Mouse (Mus musculus): ENCODE measurements at regions not wholly inside any gene's neighbourhood (a gene's known extent, or its start where the extent isn't known, plus 50 kb on each side); places are given as distances from the start of the nearest gene placed in this dataset.

DNA sequence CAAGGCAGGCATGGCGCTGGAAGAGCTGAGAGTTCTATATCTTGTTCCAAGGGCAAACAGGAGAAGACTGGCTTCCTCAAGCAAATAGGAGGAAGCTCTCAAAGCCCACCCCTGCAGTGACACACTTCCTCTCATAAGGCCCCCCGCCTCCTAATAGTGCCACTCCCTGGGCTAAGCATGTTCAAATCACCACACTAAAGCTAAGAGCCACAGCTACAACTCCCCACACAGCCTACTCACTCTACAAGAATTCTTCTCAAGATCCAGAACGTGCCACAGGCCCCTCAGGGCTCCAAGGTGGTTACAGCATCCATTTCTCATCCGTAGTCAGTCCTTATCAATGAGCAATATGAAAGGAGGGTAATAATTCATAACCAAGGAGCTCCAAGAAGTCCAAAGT, 103.4 kb upstream of the Map4k3 start:
- H3K27ac ChIP-seq (ENCODE audit: insufficient read depth, low read depth, low read length) = no peak overlapping the region
- H3K4me3 ChIP-seq (ENCODE audit: insufficient read depth, low read length) = no peak overlapping the region
- 0 out of 2 replicates have a peak, but pooled peaks cover 2% of the 10 kb centered on the region for H3K4me1 ChIP-seq (ENCODE audit: control insufficient read depth, insufficient read depth, low read length)
- TF ChIP-seq POLR2A (IDR thresholded peaks at IDR 0.05; ENCODE audit: borderline replicate concordance, low read depth, low read length) (no peak), CTCF (IDR thresholded peaks at IDR 0.05; ENCODE audit: low read depth, low read length) (no peak)

DNA sequence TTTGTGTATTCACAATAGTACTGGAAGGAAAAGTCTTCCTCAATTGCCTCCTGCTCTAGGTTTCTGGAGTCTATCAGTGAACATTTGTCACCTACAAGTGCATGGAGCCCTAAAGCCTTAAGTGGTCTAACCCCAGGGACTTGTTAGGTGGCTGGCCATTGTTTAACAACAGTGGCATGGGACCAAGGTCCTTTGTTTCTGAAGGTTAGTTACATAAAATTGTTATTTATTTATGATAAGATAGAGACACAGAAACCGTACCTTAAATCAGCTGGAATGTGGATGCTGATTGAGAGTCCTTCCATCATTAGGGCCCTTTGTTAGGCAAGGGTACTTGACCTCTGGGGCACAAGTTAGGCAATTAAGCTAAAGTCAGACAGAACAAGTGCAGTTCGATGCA, 99.6 kb upstream of the Map4k3 start:
- no peak overlapping the region for H3K27ac ChIP-seq (ENCODE audit: insufficient read depth, low read depth, low read length)
- no peak overlapping the region for H3K4me3 ChIP-seq (ENCODE audit: insufficient read depth, low read length)
- TF ChIP-seq CTCF (IDR thresholded peaks at IDR 0.05; ENCODE audit: low read depth, low read length) (no peak), POLR2A (IDR thresholded peaks at IDR 0.05; ENCODE audit: borderline replicate concordance, low read depth, low read length) (no peak)
- H3K4me1 ChIP-seq (ENCODE audit: control insufficient read depth, insufficient read depth, low read length) = peaks cover 2% of the 10 kb centered on the region; the same call in 1 of the 2 replicates

DNA sequence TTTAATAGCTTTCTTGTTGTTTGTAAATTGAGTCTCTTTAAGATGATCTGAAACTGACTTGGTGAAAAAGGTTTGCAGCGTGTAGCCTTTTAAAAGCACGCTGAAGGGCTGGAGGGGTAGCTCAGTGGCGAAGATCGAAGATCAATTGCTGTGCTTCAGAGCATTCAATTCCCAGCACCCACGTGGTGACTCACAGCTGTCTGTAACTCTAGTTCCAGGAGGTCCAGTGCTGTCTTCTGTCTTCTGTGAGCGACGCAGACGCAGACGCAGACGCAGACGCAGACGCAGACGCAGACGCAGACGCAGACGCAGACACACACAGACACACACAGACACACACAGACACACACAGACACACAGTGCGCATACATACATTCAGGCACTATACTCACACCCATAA, 99.1 kb upstream of the Map4k3 start:
- TF ChIP-seq CTCF (IDR thresholded peaks at IDR 0.05; ENCODE audit: low read depth, low read length) = no peak
- TF ChIP-seq POLR2A (IDR thresholded peaks at IDR 0.05; ENCODE audit: borderline replicate concordance, low read depth, low read length) = no peak
- H3K4me1 ChIP-seq (ENCODE audit: control insufficient read depth, insufficient read depth, low read length) = peaks cover 2% of the 10 kb centered on the region; the same call in 1 of the 2 replicates
- H3K4me3 ChIP-seq (ENCODE audit: insufficient read depth, low read length) = no peak overlapping the region

DNA sequence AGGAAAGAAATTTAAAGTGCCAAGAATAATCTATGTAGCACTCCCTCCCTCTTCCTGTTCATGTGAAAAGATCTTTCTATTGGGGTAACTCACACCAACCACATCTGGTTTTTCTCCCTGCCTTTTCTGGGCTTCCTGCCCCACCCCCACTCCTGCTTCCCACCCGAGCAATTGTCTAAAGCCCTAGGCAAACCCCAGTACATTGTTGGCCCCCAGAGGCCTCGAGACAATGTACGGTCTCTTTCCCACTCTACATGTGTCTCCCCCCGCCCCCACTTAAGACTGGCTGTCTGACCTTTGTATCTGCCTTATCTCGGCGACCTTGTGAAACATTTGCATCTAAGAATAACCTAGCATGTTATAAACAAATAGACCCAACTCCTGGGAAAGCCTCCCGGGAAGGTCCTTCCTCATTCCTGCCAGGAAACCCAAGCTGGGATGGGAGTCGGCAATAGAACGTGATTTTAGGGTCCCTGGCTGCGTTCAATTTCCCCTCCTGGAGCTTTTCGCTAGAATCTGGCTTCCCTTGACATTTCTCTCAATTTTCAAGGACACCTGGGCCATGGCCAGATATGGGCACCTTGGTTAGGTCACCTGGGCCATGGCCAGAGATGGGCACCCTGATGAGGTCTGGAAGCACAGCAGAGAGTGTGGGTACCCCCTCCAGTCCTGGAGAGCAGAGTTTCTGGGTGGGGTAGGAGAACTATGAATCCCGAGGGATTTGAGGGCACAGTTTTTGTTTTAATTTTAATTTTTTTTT, 97.9 kb upstream of the Map4k3 start:
- TF ChIP-seq CTCF (IDR thresholded peaks at IDR 0.05; ENCODE audit: low read depth, low read length) (no peak), POLR2A (IDR thresholded peaks at IDR 0.05; ENCODE audit: borderline replicate concordance, low read depth, low read length) (no peak)
- H3K27ac ChIP-seq (ENCODE audit: insufficient read depth, low read depth, low read length) = no peak overlapping the region
- no peak overlapping the region for H3K4me3 ChIP-seq (ENCODE audit: insufficient read depth, low read length)
- H3K4me1 ChIP-seq (ENCODE audit: control insufficient read depth, insufficient read depth, low read length) = peaks cover 2% of the 10 kb centered on the region; the same call in 1 of the 2 replicates

More for the DNA sequence above, 99.1 kb upstream of the Map4k3 start:
- no peak overlapping the region for H3K27ac ChIP-seq (ENCODE audit: insufficient read depth, low read depth, low read length)

DNA sequence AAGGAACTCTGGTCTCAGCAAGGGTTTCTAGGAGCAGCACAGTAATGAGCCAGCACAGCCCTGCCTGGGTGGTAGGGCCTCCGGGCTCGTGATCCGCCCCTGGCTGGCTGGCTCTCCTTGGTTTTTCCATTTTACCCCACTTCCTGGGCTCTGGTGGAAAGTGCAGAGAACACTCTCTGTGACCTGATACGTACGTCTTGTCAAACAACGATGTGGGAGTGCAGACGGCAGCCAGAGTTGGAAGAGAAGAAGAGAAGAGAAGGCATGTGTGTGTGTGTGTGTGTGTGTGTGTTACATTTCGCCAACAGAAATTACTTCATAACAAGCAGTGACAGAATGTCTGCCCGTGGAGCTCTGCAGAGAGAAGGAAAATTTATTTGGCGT, 97.2 kb upstream of the Map4k3 start:
- Histone ChIP-seq H3K4me1 (ENCODE audit: control insufficient read depth, insufficient read depth, low read length) (peaks cover 2% of the 10 kb centered on the region; the same call in 1 of the 2 replicates), H3K27ac (ENCODE audit: insufficient read depth, low read depth, low read length) (no peak overlapping the region), H3K4me3 (ENCODE audit: insufficient read depth, low read length) (no peak overlapping the region)
- no peak for TF ChIP-seq CTCF (IDR thresholded peaks at IDR 0.05; ENCODE audit: low read depth, low read length)
- no peak for TF ChIP-seq POLR2A (IDR thresholded peaks at IDR 0.05; ENCODE audit: borderline replicate concordance, low read depth, low read length)

DNA sequence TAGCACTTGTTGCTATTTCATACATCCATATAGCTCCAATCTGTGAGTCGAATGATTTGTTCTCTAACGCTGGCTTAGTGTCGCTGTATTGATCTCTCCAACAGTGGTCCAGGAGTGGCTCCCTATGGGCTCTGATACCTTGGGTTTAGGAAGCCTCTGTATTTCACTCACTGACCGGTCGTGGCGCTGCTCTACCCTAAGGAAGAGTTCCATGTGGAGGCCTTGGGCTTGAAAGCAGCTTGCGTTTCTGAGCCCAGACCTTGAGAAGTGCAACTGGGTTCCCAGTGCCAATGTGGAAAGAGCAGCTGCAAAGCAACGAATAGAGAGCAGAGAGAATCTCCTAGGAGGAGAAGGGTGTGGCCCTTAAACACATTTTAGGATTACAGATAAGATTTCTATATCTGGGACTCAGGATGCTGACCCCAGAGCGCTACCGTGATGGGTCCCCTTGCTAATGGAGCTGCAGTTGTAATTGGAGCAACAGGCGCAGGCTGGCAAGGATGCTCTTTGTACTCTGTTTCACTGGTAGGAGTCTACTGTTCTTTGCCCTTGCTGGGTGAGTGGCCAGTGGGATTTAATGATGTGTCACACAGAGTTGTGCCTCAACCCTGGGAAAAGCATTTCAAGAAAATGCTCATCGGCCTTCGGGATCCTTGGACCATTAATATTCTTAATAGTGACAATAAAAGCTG, 96.7 kb upstream of the Map4k3 start:
- H3K4me3 ChIP-seq (ENCODE audit: insufficient read depth, low read length) = no peak overlapping the region
- H3K4me1 ChIP-seq (ENCODE audit: control insufficient read depth, insufficient read depth, low read length) = peaks cover 2% of the 10 kb centered on the region; the same call in 1 of the 2 replicates
- no peak overlapping the region for H3K27ac ChIP-seq (ENCODE audit: insufficient read depth, low read depth, low read length)
- TF ChIP-seq POLR2A (IDR thresholded peaks at IDR 0.05; ENCODE audit: borderline replicate concordance, low read depth, low read length) = no peak
- no peak for TF ChIP-seq CTCF (IDR thresholded peaks at IDR 0.05; ENCODE audit: low read depth, low read length)

DNA sequence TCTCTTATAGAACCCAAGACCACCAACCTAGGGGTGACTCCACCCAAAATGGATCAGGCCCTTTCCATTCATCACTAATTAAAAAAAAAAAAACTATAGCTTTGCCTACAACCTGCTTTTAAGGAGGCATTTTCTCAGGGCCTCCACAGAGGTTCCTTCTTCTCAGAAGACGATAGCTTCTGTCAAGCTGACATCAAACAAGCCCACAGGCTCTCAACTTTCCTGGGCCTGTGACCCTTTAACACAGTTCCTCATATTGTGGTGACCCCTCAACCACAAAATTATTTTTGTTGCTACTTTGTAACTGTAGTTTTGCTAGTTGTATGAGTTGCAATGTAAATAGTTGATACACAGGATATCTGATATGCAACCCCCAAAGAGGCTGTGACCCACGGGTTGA, 96.0 kb upstream of the Map4k3 start:
- Histone ChIP-seq H3K27ac (ENCODE audit: insufficient read depth, low read depth, low read length) (no peak overlapping the region), H3K4me3 (ENCODE audit: insufficient read depth, low read length) (no peak overlapping the region)
- TF ChIP-seq POLR2A (IDR thresholded peaks at IDR 0.05; ENCODE audit: borderline replicate concordance, low read depth, low read length) (no peak), CTCF (IDR thresholded peaks at IDR 0.05; ENCODE audit: low read depth, low read length) (no peak)

DNA sequence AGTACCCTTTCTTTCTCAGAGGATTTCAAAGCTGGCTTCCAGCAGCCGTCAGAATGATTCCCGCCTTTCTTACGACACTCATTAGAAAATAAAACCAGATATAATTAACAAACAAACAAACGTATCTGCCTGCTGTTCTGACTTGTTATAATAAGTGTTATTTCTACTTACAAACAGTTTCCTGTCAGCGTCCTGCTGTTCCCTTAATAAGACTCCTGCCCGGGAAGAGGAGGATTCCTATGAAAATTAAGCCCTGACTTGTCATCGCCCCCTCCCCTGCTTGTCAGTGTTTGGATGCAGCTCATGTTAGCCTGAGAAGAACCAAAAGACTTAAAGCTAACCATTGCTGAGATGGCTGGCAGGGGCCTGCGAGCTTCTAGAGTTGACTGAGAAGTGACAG, 92.6 kb upstream of the Map4k3 start:
- Histone ChIP-seq H3K27ac (ENCODE audit: insufficient read depth, low read depth, low read length) (no peak overlapping the region), H3K4me3 (ENCODE audit: insufficient read depth, low read length) (no peak overlapping the region), H3K4me1 (ENCODE audit: control insufficient read depth, insufficient read depth, low read length) (0 out of 2 replicates have a peak, but pooled peaks cover 2% of the 10 kb centered on the region)
- TF ChIP-seq POLR2A (IDR thresholded peaks at IDR 0.05; ENCODE audit: borderline replicate concordance, low read depth, low read length) (no peak), CTCF (IDR thresholded peaks at IDR 0.05; ENCODE audit: low read depth, low read length) (no peak)

More for the DNA sequence above, 96.0 kb upstream of the Map4k3 start:
- H3K4me1 ChIP-seq (ENCODE audit: control insufficient read depth, insufficient read depth, low read length) = peaks cover 2% of the 10 kb centered on the region; the same call in 1 of the 2 replicates

DNA sequence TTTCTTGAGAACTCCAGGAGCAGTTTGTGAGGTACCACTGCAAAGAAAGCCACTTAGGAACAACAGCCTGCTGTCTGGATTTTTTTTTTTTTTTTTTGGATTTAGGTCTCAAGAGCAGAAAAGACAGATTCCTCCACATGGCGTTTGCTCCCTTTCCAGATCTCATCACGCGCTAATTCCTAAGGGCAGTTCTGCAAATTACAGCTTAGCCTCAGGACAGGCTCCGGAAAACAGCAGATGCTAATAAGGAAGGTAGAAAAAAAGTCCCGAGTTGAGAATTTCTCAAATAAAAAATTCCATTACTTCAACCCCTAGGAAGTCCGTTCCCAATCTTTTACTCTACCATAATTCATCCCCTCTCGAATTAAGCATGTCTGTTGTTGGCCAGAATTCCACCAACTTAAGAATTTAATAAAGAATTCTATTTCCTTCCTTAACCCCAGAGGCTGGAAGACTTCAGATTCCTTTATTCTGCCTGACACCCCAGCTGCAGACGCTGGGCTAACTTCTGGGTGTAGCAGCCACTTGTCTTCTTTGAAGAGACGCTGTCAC, 90.3 kb upstream of the Map4k3 start:
- no peaks in the 10 kb centered on the region for H3K4me1 ChIP-seq (ENCODE audit: control insufficient read depth, insufficient read depth, low read length)
- TF ChIP-seq POLR2A (IDR thresholded peaks at IDR 0.05; ENCODE audit: borderline replicate concordance, low read depth, low read length) = no peak
- no peak for TF ChIP-seq CTCF (IDR thresholded peaks at IDR 0.05; ENCODE audit: low read depth, low read length)
- no peak overlapping the region for H3K27ac ChIP-seq (ENCODE audit: insufficient read depth, low read depth, low read length)
- H3K4me3 ChIP-seq (ENCODE audit: insufficient read depth, low read length) = no peak overlapping the region

DNA sequence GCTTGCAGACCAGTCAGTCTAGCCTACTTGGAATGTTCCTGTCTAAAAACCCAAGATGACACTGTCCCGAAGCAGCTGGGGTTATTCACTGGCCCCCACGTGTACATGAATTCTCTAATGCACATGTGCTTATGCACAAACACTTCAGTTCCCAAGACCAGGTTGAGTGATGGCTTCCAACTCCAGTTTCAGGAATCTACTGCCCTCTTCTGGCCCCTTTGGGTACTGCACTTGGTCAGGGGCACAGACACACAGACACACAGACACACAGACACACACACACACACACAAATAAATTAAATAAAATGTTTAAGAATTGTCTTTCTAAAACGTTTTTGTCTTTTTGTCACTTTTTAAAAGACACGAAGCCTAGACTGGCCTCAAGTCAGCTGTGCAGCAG, 87.5 kb upstream of the Map4k3 start:
- peaks cover 8% of the 10 kb centered on the region for H3K4me1 ChIP-seq (ENCODE audit: control insufficient read depth, insufficient read depth, low read length)
- H3K4me3 ChIP-seq (ENCODE audit: insufficient read depth, low read length) = no peak overlapping the region
- peak; percentile 76 for TF ChIP-seq CTCF (IDR thresholded peaks at IDR 0.05; ENCODE audit: low read depth, low read length)
- TF ChIP-seq POLR2A (IDR thresholded peaks at IDR 0.05; ENCODE audit: borderline replicate concordance, low read depth, low read length) = no peak
- H3K27ac ChIP-seq (ENCODE audit: insufficient read depth, low read depth, low read length) = no peak overlapping the region

Data from bone marrow macrophage, adult 2 months (primary cell).